Mouse (Mus musculus) spleen, adult 2 months (tissue): ENCODE measurements at regions not wholly inside any gene's neighbourhood (a gene's known extent, or its start where the extent isn't known, plus 50 kb on each side); places are given as distances from the start of the nearest gene placed in this dataset.

Source experiments
- CTCF ChIP-seq: fragments of 200-500 bp; IDR thresholded peaks from 2 replicates; pipeline ENCODE4 v1.5.1; 2011; ENCODE audit warnings: mild to moderate bottlenecking, inconsistent platforms; ENCODE audit not compliant: insufficient read depth, insufficient read length, insufficient replicate concordance; ENCODE audit errors: extremely low read depth
- POLR2A ChIP-seq: fragments of 200-500 bp; IDR thresholded peaks from 2 replicates; pipeline ENCODE4 v1.6.1; 2011; ENCODE audit warnings: low read depth, low read length, inconsistent platforms

GRCm38 (mm10) chr11:113176183-113176582 is 394.2 kb downstream of the Sox9 start:
- TF ChIP-seq CTCF: peak; percentile 42; the same call in 1 of the 2 replicates
- no peak for TF ChIP-seq POLR2A
